Mouse (Mus musculus) testis, adult 2 months (tissue): ENCODE data around the gene Unc13a.

Experiments
- CTCF ChIP-seq: fragments of 200-500 bp; IDR thresholded peaks from 2 replicates; pipeline ENCODE4 v1.5.1; 2012; ENCODE audit warnings: low read depth, mild to moderate bottlenecking, inconsistent platforms, low read length, moderate library complexity; ENCODE audit not compliant: control insufficient read depth, insufficient read depth, insufficient replicate concordance
- POLR2A ChIP-seq: fragments of 200-500 bp; IDR thresholded peaks from 2 replicates; pipeline ENCODE4 v1.6.1; 2012; ENCODE audit warnings: low read depth, mild to moderate bottlenecking, inconsistent platforms, low read length, moderate library complexity; ENCODE audit not compliant: control insufficient read depth

DNA sequence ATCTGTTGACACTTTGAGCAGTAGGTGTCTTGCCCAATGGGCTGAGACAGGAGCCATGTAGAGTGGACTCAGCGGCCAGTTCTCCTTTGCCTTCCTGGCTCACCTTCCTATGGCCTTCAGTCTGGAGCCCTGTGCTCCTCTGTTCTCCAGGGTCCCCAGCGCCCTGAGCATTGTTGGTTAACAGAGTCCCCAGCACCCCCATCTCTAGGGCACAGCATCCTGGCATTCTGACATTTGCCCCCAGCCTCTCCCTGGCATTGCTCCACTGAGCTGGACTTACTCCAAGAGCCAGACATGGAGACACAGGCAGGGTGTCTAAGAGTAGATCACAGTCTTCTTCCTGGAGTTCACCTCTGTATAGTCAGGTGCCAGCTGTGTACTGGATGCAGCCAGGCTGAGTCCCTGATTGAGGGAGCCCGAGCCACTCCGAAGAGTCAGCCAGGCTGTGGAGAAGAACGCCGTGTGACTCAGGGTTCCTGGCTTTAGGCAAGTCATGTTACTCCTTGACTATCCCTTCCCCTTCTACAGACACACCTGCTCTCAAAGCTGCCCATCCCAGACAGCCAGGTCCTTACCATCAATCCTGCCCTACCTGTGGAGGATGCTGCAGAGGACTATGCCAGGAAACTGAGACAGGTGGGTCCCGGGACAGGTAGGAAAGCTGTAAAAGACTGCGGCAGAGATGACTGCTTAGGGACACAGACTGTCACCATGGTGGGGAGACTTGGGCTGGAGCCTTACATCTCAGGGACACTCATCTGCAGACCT is 77.8 kb downstream of the Unc13a start:
- TF ChIP-seq CTCF (no peak), POLR2A (no peak)
